Mouse (Mus musculus) lung, postnatal 36 days (tissue): ENCODE measurements around the gene Cdc42se2.

Source experiments
- DNase-seq: peaks from one replicate; pipeline ENCODE4 v3.0.0; 2022; ENCODE audit warnings: mixed read lengths

Cdc42se2 gene

DNA sequence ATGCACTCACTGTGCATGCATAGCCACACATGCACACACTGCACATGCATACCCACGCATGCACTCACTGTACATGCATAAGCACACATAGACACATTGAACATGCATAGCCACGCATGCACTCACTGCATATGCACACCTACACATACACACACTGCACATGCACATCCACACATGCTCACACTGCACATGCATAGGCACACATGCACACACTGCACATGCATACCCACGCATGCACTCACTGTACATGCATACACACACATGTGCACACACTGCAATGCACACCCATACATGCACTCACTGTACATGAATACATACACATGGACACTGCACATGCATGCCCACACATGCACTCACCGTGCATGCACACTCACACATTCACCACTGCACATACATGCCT lies 4.0 kb upstream of the Cdc42se2 start:
- no peak for DNase-seq

DNA sequence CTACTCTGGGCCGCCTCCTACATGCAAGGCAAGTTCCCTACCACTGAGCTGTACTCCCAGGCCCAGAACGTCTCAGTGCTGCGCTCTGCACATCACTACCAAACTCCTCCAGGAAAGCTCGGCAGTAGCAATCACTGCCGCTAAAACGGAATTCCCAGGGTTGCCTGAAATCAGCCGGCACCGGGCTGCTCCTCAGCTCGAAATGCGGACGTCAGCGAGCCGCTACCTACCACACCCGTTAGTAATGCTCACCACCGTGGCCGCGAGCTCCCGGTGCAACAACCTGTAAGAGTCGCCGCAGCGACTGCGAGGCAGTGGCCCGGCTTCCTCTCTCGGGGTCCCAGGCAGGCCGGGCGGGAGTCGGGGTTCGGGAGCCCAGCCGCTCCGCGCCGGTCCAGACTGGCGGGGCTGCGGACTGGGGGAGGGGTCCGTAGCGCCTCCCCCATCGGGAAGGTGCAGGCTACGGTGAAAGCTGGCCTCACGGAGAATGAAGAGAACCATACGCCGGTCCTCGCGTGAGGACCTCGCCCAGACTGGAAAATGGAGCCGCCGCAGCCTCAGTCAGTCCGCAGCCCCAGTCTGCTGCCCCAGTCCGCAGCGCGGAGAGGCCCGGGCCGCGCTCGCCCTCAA lies 502 bp downstream of the Cdc42se2 start:
- peak; percentile 65 for DNase-seq

DNA sequence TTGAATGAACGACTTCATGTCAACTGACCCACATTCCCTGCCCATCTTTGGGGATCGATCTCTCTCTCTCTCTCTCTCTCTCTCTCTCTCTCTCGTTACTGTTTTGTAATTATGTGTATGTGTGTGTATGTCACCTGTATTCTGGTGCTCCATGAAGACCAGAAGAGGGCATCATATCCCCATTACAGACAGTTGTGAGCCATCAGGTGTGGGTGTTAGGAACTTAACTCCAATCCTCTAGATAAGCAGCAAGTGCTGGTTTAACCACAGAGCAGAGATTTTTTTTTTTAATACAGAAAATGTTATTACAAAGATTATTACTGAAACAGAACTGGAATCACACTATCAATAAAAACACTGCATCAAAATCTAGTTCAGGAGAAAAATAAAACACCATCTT lies 1.9 kb downstream of the Cdc42se2 start:
- DNase-seq: no peak

DNA sequence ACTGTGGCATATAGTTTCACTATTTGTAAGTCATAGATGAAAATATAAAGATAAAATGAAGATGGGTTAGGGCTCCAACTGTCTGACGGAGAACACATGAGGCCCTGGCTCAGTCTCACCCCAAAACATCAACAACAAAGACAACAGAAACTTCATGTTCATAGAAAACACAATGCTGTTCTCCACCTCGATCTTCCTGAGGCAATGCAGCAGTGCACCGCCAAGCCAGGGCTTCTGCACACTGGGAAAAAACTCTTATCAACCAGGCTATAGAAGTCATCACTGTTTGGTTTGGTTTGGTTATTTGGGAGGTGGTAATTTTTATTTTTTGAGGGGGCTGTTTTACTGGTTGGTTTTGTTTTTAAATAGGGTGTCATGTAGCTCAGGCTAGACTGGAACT lies 3.0 kb downstream of the Cdc42se2 start:
- DNase-seq: no peak

DNA sequence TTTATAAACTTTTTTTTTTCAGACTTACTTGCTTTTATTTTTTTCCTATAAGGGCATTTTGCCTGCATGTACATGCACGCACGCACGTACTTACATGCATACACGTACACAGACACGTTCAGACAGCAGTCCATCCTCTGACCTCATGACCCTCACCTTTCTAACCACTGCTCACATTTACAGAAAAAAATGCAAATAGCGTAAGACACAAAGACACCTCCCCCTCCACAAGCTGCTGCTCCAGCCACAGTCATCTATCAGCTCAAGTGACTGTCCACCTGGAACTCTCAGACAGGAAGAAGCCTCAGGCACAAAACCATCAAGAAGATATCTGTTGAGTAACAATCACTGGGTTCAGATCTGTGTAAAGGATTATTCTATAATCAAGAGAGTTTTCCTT lies 5.2 kb downstream of the Cdc42se2 start:
- no peak for DNase-seq

DNA sequence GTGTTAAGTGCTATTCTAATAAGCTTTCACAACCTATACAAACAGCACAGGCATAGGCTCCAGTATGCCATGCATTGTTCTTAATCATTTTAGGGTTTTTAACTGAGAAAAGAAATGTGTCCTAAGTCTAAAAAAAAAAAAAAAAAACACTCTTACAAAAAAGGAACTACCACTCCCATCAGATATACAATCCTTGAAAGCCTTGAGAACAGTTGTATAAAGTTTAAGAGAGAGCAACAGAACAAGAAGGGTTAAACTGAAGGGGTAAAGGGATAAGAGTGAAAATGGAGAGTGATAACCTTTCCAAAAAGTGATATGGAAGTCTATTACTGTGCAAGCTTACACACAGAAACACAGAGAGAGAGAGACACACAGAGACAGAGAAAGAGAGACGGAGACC lies 7.5 kb downstream of the Cdc42se2 start:
- DNase-seq: no peak

DNA sequence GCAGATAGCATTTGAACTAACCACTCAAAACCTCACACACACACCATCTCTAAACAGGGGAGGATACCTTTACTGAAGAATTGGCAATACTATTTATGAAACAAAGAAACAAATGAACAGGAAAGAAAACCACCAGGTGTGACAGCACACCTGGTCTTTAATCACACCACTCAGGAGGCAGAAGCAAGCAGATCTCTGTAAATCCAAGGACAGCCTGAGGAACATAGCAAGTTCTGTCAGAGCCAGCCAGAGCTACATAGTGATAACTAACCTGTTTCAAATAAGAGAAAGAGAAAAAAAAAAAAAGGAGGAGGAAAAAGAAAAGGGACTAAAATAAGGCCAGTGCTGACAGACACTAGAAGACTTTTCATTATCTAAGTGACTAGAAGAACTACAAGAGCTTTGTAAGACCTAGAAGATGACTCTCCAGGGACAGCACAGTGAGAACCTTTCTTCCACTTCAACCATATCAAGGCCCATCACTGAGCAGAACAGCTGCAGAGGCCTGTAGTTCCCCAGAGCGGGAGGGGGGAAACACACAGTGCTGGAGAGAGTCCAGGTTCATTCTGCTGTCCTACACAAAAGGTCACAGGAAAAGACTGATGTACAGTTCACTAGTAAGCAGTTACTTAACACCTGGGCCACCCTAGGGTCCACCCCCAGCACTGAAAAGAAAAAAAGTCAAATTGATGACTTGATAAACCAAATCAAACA lies 9.2 kb downstream of the Cdc42se2 start:
- no peak for DNase-seq

DNA sequence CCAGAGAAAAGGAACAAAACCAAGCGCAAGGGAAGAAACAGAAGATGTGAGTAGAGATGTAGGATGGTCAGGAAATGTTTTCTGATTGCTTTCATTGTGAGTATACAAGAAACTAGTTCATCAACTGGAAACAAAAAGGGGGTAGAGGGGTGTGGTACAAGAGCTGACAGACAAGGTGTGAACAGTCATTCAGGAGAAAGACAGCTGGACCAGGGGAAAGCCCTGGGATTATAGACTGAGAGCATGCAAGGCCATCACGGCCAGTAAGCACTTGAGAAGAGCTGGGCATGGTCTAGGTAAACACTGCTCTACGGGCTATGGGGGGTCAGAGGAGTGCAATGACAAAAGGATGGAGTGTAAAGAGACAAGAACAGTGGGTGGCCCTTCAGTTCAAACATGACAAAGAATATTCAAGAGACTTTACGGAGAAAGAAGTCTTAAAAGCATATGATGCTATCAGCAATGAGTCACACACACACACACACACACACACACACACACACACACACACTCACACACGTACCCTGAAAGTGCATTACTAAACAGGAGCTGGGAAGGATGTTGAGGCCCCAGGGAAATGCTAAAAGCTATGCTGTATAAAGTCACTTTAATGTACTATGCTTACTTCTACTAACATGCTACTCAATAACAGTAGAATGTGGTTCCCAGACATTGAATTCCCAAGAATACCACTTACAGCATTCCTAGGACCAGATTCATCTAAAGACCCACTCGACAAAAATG lies 9.9 kb downstream of the Cdc42se2 start:
- no peak for DNase-seq

DNA sequence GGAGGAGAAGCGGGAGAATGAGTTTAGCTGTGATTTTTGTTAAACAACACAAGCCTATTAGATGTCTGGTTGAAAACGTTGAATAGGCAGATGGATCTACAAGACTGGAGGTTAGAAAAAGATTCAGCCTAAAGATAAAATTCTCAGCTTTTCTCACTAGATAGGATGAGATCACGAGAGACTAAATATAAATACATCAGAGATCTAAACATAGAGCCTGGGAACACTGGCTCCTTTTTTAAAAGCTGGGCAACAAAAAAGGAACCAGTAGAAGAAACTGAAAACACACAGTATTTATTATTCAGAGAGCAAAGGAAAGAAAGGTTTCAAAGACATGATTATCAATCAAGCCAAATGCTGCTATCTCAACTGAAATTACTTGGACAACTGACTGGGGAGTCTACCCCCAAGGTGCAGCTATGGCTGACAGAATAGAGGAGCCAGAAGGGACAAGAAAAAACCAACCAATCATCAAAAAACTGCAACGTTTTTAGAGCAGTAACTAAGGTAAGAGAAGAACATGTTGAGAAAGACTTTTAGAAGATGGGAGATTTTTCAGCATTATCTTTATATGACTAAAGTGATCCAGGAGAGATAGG lies 10.6 kb downstream of the Cdc42se2 start:
- no peak for DNase-seq

DNA sequence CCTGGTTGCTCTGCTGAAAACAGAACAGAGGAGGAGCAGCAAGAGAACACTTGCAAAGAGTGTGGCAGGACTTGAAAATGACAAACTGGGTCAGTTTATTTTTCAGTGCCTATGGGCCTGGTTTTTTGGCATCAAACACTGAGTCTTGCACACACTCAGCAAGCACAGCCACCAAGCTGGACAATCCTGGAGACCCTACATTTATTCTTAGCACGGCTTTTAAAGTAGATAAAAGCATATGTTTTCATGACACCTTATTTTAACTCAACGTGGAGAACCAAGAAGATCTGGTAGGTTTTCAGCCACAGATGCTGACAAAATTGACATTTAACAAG lies 11.1 kb downstream of the Cdc42se2 start:
- DNase-seq: no peak

DNA sequence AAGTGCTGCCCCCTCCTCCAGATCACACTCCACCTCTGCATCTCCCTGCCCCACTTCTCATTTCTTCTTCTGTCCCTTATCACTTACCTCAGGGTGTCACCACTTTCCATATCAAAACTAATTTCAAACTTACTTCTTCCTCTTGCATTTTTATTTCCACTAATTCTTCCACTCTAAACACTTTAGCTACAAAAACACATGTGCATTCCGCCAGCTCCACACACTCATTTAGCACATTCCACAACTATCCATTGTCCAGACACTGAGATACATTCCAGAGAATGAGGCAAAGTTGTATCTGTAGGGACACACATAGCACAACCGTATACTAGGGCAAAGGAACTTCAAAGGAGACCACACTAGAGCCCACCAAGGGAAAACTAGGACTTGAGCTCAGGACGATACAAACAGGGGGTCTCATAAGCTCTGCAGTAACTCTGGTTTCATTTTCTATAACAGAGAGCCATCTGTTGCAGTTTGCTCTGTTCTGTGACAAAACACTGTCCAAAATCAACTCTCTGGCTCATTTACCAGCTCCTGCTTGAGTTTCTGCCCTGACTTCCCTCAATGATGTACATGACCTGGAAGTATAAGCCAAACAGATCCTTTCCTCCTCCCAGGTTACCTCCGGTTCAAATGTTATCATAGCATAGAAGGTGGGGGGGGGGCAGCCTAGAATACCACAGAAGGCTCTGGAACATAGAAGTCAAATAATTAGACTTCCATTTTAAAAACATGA lies 11.7 kb downstream of the Cdc42se2 start:
- DNase-seq: no peak

DNA sequence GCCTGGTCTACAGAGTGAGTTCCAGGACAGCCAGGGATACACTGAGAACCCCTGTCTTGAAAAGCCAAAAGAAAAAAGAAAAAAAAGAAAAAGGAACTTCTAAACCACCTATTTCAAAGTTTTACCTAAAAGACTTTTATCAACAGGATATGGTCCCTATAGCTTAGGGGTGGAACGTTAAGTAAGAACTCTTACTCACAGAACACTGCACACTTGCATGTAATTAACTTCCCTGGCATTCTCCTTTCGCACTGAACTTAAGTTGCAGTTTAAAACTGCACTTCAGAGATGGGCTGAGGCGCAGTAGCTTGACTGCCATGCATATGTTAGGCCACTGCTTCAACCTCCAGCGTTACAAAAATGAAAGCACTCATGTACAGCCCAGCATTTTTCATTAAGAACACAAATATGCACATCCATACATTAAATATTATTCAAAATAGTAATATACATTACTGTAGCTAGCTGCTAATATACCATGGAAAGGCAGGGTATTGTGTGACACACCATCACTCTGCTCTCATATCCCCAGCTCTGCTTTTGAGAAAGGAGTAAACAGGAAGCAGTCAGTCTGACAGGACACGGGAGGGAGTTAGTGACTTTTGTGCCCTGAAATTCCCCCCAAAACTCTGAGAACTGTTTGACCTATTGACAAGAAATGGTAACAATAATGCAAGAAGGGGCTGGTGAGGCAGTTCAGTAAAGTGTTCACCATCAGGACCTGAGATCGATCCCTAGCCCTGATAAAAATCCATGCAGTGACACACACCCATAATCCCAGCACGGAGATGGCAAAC lies 13.0 kb downstream of the Cdc42se2 start:
- no peak for DNase-seq

DNA sequence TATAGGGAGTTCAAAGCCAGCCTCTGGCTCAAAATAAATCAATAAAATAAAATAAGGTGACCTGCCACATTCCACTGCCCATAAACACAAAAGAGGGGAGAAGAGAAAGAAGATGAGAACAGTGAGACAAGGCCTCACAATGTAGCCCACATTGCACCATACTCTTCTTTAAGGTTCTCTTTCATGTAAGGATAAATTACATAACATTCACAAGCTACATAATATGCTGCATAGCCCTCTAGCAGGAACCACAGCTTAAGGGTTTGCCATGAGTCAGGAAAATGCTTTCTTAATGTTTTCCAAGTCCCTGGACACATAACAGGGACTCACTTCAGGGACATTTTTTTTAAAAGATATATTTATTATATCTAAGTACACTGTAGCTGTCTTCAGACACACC lies 15.9 kb downstream of the Cdc42se2 start:
- DNase-seq: no peak

DNA sequence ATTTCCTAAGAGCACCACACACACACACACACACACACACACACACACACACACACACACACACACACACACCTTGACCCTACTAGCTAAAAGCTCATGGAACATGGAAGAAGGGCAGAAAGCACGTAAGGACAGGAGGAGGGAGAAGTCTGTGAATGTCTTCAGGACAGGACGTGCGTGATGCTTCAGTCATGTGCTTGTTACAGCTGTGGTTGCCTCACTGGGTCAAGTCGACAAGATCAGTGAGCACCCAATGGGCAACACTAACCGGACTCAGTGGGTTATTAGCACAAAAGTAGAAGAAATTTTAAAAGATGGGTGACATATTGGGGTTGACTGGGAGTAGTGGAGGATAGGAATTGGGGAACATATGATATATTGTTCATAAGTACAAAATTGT lies 17.6 kb downstream of the Cdc42se2 start:
- DNase-seq: peak; percentile 31

DNA sequence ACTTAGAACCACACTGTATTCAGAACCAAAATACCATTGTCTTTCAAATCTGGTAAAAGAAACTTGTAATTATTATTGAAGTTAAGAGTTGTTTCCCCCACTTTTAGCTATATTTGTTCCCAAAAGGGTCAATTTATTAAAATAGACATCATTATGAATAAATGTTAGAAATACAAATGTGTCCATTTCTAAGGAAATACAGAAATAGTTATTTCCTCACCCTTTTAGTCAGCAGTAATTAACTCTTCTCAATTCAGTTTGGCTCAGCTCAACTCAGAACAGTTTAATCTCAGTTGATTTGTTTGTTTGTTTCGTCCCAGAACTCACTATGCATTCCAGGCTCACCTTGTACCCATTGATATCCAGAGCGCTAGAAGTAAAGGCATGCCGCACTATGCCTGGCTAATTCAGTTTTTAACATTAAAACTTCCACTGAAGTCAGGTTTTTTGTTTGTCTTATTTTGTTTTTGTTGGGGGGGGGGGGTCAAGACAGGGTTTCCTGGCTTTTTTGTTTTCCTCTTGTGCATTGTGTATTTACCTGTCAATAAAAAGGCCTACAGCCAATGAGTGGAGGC lies 19.3 kb downstream of the Cdc42se2 start:
- no peak for DNase-seq

DNA sequence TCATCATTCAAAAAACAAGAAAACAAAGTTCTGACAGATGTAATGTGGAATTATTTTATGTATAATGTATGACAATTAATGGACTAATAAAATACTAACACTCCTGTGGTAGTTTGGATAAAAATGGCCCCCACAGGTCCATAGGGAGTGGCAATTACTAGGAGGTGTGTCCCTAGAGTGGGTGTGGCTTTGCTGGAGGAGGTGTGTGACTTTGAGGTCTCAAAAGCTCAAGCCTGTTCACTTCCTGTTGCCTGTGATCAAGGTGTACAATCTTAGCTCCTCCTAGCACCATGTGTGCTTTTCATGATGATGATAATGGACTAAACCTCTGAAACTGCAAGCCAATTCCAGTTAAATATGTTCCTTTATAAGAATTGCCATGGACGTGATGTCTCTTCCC lies 22.7 kb downstream of the Cdc42se2 start:
- DNase-seq: no peak

DNA sequence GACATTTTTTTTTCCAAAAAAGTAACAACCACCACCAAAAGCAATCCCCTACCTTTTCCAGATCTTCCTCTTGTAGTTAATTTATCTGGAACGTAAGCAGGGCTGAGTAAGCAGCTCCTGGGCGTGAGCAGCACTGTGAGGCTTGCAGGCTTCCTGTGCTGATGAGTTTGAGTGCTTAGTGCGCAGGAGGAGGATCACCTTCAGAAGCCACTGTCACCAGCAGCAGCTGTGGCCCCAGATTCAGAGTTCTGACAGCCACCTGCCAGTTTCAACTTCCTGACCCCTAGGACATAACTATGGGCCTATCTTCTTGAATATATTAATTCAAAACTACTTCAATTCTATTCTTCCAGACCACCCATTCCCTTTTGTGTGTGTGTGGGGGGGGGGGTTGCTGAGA lies 23.4 kb downstream of the Cdc42se2 start:
- no peak for DNase-seq

DNA sequence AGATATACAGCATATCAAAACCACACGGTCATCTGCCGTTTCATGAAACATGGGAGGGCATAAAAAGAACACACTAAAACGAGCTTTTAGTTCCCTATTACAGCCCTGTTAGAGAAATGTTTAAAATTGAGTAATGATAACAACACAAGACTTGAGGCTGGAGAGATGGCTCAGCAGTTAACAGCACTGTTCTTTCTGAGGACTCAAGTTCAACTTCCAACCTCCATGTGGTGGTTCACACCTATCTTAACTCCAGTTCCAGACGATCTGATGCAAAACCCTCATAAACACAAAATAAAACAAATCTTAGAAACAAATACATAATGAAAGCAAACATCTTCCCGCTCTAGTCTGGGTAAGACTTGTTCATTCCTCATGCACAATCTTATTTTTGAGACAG lies 24.7 kb downstream of the Cdc42se2 start:
- no peak for DNase-seq

DNA sequence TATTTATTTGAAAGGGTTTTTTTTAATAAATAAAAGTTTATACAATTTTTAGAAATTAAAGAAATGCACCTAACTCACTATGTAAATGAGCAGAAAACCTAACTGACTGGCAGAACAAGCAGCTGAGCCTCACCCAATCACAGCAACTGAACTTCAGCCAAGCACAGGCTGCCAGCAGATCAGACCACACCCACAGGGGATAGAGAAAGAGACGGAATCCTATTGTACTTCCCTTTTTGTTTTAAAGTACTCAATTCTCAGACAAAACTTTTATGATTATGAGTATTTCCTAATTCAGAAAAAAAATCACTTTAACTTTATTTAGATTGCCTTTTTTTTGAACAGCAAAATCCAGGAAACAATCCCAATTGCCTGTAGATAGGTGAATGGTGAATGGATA lies 29.5 kb downstream of the Cdc42se2 start:
- peak; percentile 77 for DNase-seq

DNA sequence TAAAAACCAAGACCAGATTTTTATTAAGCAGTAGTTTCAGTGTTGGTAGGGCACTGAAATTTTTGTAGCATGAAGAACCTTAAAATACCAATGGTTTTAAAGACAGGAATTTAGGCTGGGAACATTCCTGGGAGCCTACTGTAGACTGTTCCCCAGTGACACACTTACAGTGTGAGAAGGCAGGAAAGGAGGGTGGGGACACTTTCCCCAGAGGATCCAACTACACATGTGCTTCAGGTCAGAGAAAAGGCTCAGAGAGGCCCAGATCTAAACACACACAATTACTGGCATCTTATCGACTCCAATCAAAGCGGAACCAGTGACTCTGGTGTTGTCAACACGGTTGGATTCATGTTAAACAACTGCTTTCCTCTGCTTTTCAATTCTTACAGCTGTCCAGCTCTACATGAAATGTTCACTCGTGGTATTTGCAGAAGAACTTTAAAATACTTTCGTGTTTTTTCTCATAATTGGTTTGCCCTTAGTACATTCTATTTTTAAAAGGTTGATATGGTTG lies 32.3 kb downstream of the Cdc42se2 start:
- DNase-seq: peak; percentile 39

DNA sequence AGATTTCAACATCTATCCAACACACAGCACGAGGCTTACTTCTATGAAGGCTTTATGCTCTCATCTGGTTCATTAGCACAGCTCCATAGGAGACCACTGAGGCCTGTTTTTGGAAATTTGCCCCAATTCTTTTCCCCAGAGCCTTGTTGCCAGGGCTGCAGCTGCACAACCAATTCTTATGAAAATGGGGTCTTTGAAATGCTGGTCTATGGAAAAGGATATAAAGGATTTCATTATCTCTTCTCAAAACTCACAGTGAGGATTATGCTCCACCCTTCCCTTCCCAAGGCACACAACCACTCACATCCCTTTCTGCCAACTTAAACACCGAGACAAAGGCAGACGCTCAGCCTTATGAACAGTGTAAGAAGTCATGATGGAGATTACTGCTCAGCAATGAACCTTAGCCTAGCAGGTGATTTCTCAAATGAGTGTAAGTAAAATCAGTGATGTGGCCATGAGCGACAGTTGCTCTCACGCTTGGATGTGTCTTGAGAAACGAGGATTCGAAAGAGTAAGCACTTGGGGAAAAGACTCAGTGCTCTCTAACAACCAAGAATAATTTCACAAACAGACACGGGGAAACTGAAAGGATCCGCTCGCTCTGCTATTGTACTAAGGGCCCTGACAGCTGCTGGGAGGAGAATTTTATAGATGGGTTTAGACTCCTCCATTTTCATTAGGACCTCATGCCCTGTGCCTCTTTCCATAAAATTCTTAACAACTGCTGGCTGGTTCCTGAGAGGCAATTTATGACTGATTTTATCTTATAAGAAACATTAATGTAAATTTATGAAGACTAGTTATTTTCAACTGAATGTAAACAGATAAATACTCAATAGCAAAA lies 33.0 kb downstream of the Cdc42se2 start:
- no peak for DNase-seq
